Mouse (Mus musculus) ES-E14 (cell line): Measurements from ENCODE around the gene Acot11. TPM values are rescaled to one million over a fixed set of nuclear protein-coding genes. Genes with fewer than 3 reads are reported as not detected.

Experiments
- DNase-seq: peaks from one replicate; pipeline ENCODE4 v3.0.0-alpha.2; 2013; ENCODE audit warnings: low read depth, low spot score
- H3K27ac ChIP-seq: 2 replicates; pipeline ENCODE4 v1.5.1; 2012; ENCODE audit warnings: low read depth, mild to moderate bottlenecking, low read length, moderate library complexity, mixed read lengths; ENCODE audit not compliant: poor library complexity, insufficient read depth, severe bottlenecking
- H3K36me3 ChIP-seq: 2 replicates; pipeline ENCODE4 v1.6.1; 2012; ENCODE audit warnings: mild to moderate bottlenecking, low read length, moderate library complexity, mixed read lengths; ENCODE audit not compliant: control insufficient read depth, poor library complexity, insufficient read depth, severe bottlenecking
- H3K4me1 ChIP-seq, 2 experiments: fragments of 150-350 bp in 1 of 2; sonication (generic) in 1 of 2; 2 replicates each; pipeline ENCODE4 v1.6.1; 2012; ENCODE audit warnings: low read length in 2 of 2, mild to moderate bottlenecking in 1 of 2, mixed read lengths in 1 of 2; ENCODE audit not compliant: control insufficient read depth in 2 of 2, insufficient read depth in 2 of 2, poor library complexity in 1 of 2
- H3K4me3 ChIP-seq, 2 experiments: fragments of 150-350 bp in 1 of 2; sonication (generic) in 1 of 2; 2 replicates each; pipeline ENCODE4 v1.5.1; 2012; ENCODE audit warnings: low read length in 2 of 2, low read depth in 1 of 2, mild to moderate bottlenecking in 1 of 2, mixed read lengths in 1 of 2; ENCODE audit not compliant: insufficient read depth in 1 of 2, poor library complexity in 1 of 2, severe bottlenecking in 1 of 2
- H3K9ac ChIP-seq: 2 replicates; pipeline ENCODE4 v1.6.1; 2012; ENCODE audit warnings: low read depth, mild to moderate bottlenecking, low read length, mixed read lengths; ENCODE audit not compliant: poor library complexity, insufficient read depth, severe bottlenecking
- H3K9me3 ChIP-seq: fragments of 150-350 bp; sonication (generic); 2 replicates; pipeline ENCODE4 v1.6.1; 2012; ENCODE audit warnings: low read depth, mild to moderate bottlenecking, low read length; ENCODE audit not compliant: control insufficient read depth, insufficient read depth
- CHD2 ChIP-seq: IDR thresholded peaks from 2 replicates; pipeline ENCODE4 v1.6.1; 2014; ENCODE audit warnings: mild to moderate bottlenecking, low read depth, low read length, inconsistent platforms
- HCFC1 ChIP-seq: IDR thresholded peaks from 2 replicates; pipeline ENCODE4 v1.6.1; 2012; ENCODE audit warnings: low read length, inconsistent platforms, borderline replicate concordance; ENCODE audit not compliant: insufficient read depth
- MAFK ChIP-seq: IDR thresholded peaks from 2 replicates; pipeline ENCODE4 v1.6.1; 2014; ENCODE audit warnings: mild to moderate bottlenecking, low read depth, low read length, inconsistent platforms; ENCODE audit not compliant: insufficient read depth
- ZC3H11A ChIP-seq: IDR thresholded peaks from 2 replicates; pipeline ENCODE4 v1.6.1; 2012; ENCODE audit warnings: low read depth, mild to moderate bottlenecking, inconsistent platforms, low read length, borderline replicate concordance
- ZNF384 ChIP-seq: IDR thresholded peaks from 2 replicates; pipeline ENCODE4 v1.6.1; 2012; ENCODE audit warnings: low read depth, low read length, inconsistent platforms
- in situ Hi-C, 2 experiments: fragments of 600-800 bp; cut with MboI; formaldehyde crosslinking; loops; one replicate each; pipeline ENCODE4 v1.15.1; 2025; ENCODE audit warnings: low sequenced_read_pairs in 2 of 2, inconsistent platforms in 1 of 2; ENCODE audit not compliant: unreplicated experiment in 2 of 2
- total RNA-seq: library from RNA; depleted of rRNA; stranded (reverse); fragments of 300-350 nt; gene quantifications from 2 replicates; pipeline ENCODE4 v1.2.3, GENCODE M21; 2012

Gene Acot11
- total RNA-seq, 1 experiment = 2.5 TPM

DNA sequence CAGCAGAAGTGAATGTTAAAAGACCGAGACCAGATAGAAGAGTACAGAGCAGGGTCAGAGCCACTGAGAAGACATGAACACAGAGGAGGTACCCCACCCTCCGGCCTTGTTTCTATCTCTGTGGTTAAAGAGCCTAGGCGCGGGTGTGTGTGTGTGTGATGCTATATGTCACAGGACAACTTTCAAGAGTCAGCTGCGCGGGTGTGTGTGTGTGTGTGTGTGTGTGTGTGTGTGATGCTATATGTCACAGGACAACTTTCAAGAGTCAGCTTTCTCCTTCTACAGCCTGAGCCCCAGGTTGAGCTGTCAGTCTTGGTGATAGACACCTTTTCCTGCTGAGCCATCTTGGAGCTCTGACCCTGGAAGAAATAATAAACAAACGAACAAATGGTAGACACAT, 37.1 kb upstream of the Acot11 start:
- peak overlapping the region; percentile 9; the same call in 1 of the 2 replicates for H3K27ac ChIP-seq
- no peak overlapping the region for H3K4me3 ChIP-seq
- TF ChIP-seq HCFC1 (no peak), CHD2 (no peak), ZC3H11A (no peak), ZNF384 (no peak), MAFK (no peak)
- no peak overlapping the region for H3K9ac ChIP-seq
- H3K36me3 ChIP-seq = no peaks in the 10 kb centered on the region
- DNase-seq = no peak
- no peaks in the 10 kb centered on the region for H3K9me3 ChIP-seq
- H3K4me1 ChIP-seq = peaks cover 8 to 14% of the 10 kb centered on the region in 2 experiments; a peak in 3 of 4 replicates
- in situ Hi-C loops = loop anchor here in 1 of 2 experiments (10.0 kb wide), 1 partner anchor 63 kb away; no protein-coding TSS in a partner anchor

DNA sequence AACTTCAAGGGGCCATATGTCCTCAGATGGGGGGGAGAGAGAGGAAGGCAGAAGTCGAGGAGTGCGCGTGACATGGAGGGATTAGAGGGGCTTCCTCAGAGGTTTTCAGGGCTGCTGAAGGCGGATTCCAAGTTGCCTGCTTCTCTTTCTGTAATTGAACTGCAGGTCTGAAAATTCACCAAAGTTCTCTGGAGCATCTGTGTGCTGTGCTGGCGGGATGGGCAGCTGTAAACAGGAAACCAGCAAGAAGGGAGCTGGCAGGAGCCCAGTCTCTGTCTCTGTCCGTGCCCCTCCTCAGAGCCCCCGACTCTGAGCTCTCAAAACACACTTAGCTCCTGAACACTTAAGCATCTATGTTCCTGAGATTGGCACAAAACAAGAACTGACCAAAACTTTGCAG, 36.5 kb upstream of the Acot11 start:
- TF ChIP-seq CHD2 (no peak), ZNF384 (no peak), MAFK (no peak), HCFC1 (no peak), ZC3H11A (no peak)
- in situ Hi-C loops = loop anchor here in 1 of 2 experiments (10.0 kb wide), 1 partner anchor 63 kb away; no protein-coding TSS in a partner anchor
- no peak for DNase-seq
- H3K9me3 ChIP-seq = no peaks in the 10 kb centered on the region
- H3K4me3 ChIP-seq = no peak overlapping the region
- peak overlapping the region; percentile 9; the same call in 1 of the 2 replicates for H3K27ac ChIP-seq
- H3K9ac ChIP-seq = peak overlapping the region; percentile 32; the same call in 1 of the 2 replicates
- peaks cover 8 to 18% of the 10 kb centered on the region in 2 experiments; a peak in 3 of 4 replicates for H3K4me1 ChIP-seq
- H3K36me3 ChIP-seq = no peaks in the 10 kb centered on the region

DNA sequence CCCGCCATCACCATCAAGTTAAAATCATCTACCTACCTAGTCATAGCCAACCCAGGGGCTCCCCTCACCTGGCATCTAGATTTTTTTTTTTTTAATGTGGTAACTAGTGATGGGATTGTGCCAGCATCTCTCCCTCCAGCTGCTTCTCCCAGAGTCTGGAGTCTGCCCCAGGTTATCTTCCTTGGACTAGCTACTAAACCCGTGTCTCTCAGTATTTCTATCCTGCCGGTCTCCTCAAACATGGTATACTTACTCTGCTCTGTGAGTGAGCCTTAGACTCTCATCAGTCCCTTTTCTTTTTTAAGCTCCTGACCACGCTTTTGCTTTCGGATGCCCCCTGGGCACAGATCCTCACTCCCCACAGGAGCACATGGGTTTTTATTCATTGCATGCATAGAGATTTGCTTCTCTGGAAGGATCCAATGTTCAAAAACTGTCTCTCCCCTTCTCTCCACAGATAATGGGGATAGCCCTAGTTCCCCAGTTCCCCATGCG, 35.9 kb upstream of the Acot11 start:
- peak overlapping the region; percentile 84 for H3K9ac ChIP-seq
- no peak for TF ChIP-seq ZNF384
- no peak for TF ChIP-seq HCFC1
- no peak for TF ChIP-seq CHD2
- TF ChIP-seq MAFK = no peak
- TF ChIP-seq ZC3H11A = no peak
- H3K9me3 ChIP-seq = no peaks in the 10 kb centered on the region
- in situ Hi-C loops = loop anchor here in 1 of 2 experiments (10.0 kb wide), 1 partner anchor 64 kb away; no protein-coding TSS in a partner anchor
- peak overlapping the region; percentile 63 to 65 for H3K4me3 ChIP-seq
- no peaks in the 10 kb centered on the region for H3K36me3 ChIP-seq
- peak overlapping the region; percentile 98 for H3K27ac ChIP-seq
- DNase-seq = no peak
- peaks cover 11 to 21% of the 10 kb centered on the region in 2 experiments; a peak in 3 of 4 replicates for H3K4me1 ChIP-seq

DNA sequence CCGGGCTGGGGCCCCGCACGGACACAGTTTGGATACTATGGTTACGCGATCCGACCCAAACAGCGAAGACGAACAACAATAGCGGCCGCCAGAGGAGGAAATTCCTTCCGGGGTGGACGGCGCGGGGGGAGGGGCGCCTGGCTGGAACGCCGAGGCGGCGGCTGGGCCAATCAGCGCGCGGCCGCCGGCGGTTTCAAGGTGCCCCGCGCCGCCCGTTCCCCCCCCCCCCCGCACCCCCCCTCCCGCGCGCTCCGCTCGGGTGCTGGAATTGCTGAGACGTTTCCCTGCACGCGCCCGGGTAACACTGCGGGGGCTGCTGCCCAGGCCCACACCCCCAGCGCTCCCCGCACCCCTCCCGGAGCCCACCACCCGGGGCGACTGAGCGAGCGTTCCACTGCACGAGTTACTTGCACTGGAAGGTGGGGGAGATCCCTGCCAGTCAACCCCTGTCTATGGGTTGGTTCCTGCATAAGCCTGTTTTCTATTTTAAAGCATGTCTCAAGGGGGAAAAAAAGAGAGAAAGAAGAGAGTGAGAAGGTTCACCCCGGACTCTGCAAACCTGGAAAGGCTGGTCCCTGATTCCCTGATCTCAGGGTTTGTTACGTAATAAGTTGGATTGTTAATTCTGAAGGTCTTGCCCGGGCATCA, 35.3 kb upstream of the Acot11 start:
- H3K27ac ChIP-seq = peak overlapping the region; percentile 99
- peak overlapping the region; percentile 65 to 74 for H3K4me3 ChIP-seq
- no peaks in the 10 kb centered on the region for H3K36me3 ChIP-seq
- DNase-seq = peak; percentile 75
- peak overlapping the region; percentile 91 for H3K9ac ChIP-seq
- H3K9me3 ChIP-seq = no peaks in the 10 kb centered on the region
- in situ Hi-C loops = loop anchor here in 1 of 2 experiments (10.0 kb wide), 1 partner anchor 65 kb away; no protein-coding TSS in a partner anchor
- H3K4me1 ChIP-seq = peaks cover 11 to 22% of the 10 kb centered on the region in 2 experiments; a peak in 3 of 4 replicates
- peak; percentile 85 for TF ChIP-seq ZNF384
- TF ChIP-seq HCFC1 = no peak
- TF ChIP-seq CHD2 = 0 out of 2 replicates have a peak, but pooled peaks have one; percentile 9
